Mouse (Mus musculus) cerebellum, postnatal 36 days (tissue): ENCODE measurements around the gene Qrfp.

ENCODE experiments used
- DNase-seq, 2 experiments: peaks; one replicate each; pipeline ENCODE4 v3.0.0; 2021 to 2022; ENCODE audit warnings: mixed read lengths in 2 of 2

The Qrfp gene

GRCm38 (mm10) chr2:31814699-31815098, 4.3 kb upstream of the Qrfp start:
- no peak for DNase-seq

- DNase-seq, result no peak
Observed at GRCm38 (mm10) chr2:31813641-31814040, 3.3 kb upstream of the Qrfp start.

GRCm38 (mm10) chr2:31811086-31811958, 942 bp upstream of the Qrfp start:
- DNase-seq, result no peak

GRCm38 (mm10) chr2:31809358-31809740, 1.0 kb downstream of the Qrfp start:
- no peak for DNase-seq

- DNase-seq, result no peak
Observed at GRCm38 (mm10) chr2:31808410-31809357, 1.7 kb downstream of the Qrfp start.

GRCm38 (mm10) chr2:31806639-31807382, 3.6 kb downstream of the Qrfp start:
- DNase-seq, result no peak

GRCm38 (mm10) chr2:31803480-31803879, 6.9 kb downstream of the Qrfp start:
- peak; percentile 52 to 55 for DNase-seq

GRCm38 (mm10) chr2:31802811-31803210, 7.6 kb downstream of the Qrfp start:
- peak in 1 of 2 experiments; percentile 31 for DNase-seq

GRCm38 (mm10) chr2:31801416-31801815, 9.0 kb downstream of the Qrfp start:
- peak; percentile 59 to 61 for DNase-seq

- DNase-seq, result no peak
Observed at GRCm38 (mm10) chr2:31796943-31797342, 13.4 kb downstream of the Qrfp start.

- no peak for DNase-seq
Observed at GRCm38 (mm10) chr2:31792611-31793010, 17.8 kb downstream of the Qrfp start.

- no peak for DNase-seq
Observed at GRCm38 (mm10) chr2:31791260-31791659, 19.1 kb downstream of the Qrfp start.

GRCm38 (mm10) chr2:31790728-31791251, 19.6 kb downstream of the Qrfp start:
- DNase-seq, result no peak

GRCm38 (mm10) chr2:31789215-31789614, 21.2 kb downstream of the Qrfp start:
- DNase-seq, result no peak

- no peak for DNase-seq
Observed at GRCm38 (mm10) chr2:31788227-31788626, 22.2 kb downstream of the Qrfp start.

- peak; percentile 80 to 86 for DNase-seq
Observed at GRCm38 (mm10) chr2:31787029-31787428, 23.4 kb downstream of the Qrfp start.

GRCm38 (mm10) chr2:31785074-31785473, 25.3 kb downstream of the Qrfp start:
- peak; percentile 71 to 83 for DNase-seq

GRCm38 (mm10) chr2:31782958-31783602, 27.3 kb downstream of the Qrfp start:
- no peak for DNase-seq

GRCm38 (mm10) chr2:31779258-31779657, 31.1 kb downstream of the Qrfp start:
- no peak for DNase-seq

- DNase-seq, result no peak
Observed at GRCm38 (mm10) chr2:31776479-31776878, 33.9 kb downstream of the Qrfp start.

GRCm38 (mm10) chr2:31770781-31771441, 39.5 kb downstream of the Qrfp start:
- DNase-seq, result no peak
